Comparison of ENCODE assay signal across 16 mouse cellular contexts in genomic region chr8:22264787-22265186, GRCm38 (mm10). TPM values are rescaled to one million over a fixed set of nuclear protein-coding genes. Genes with fewer than 3 reads are reported as not detected.
A peak's percentile ranks its signal among the peaks of the same experiment; 100 is the strongest.
DNase-seq lines count a peak whose midpoint lies in the region; ATAC-seq and TF ChIP-seq lines count a peak whose summit lies in the region.
"Had no signal": no experiment of that assay in that cellular context is flagged by ENCODE, and none has a peak within 500 bp of the region (broad histone marks: within the 10 kb centered on the region; RNA-seq: fewer than 3 reads in every experiment).

No protein-coding gene starts in this region.

- no peak overlapping the region for H3K4me2 ChIP-seq in limb, embryonic 13.5 days (replicated peaks)
- H3K4me2 ChIP-seq in lung, postnatal 0 days (replicated peaks; ENCODE audit: low read depth, low read length), result no peak overlapping the region
- no peak overlapping the region for H3K4me2 ChIP-seq in hindbrain, embryonic 13.5 days
- H3K4me2 ChIP-seq: forebrain, embryonic 13.5 days had no signal

- H3K27ac ChIP-seq in limb, embryonic 13.5 days, result peak overlapping the region; percentile 52; the same call in 1 of the 2 replicates
- no peak overlapping the region for H3K27ac ChIP-seq in limb, embryonic 10.5 days
- H3K27ac ChIP-seq in embryonic fibroblast, embryonic 13.5 days (ENCODE audit: insufficient read depth, low read length), result peak overlapping the region; percentile 73
- H3K27ac ChIP-seq in lung, postnatal 0 days (ENCODE audit: low read length), result no peak overlapping the region
- H3K27ac ChIP-seq in hindbrain, embryonic 13.5 days, result no peak overlapping the region
- H3K27ac ChIP-seq: forebrain, embryonic 13.5 days; liver, embryonic 14.5 days had no signal

- H3K9me3 ChIP-seq in limb, embryonic 13.5 days, result no peaks in the 10 kb centered on the region
- no peaks in the 10 kb centered on the region for H3K9me3 ChIP-seq in limb, embryonic 10.5 days (replicated peaks)
- H3K9me3 ChIP-seq in lung, postnatal 0 days (ENCODE audit: low read length), result no peaks in the 10 kb centered on the region
- no peaks in the 10 kb centered on the region for H3K9me3 ChIP-seq in hindbrain, embryonic 13.5 days
- H3K9me3 ChIP-seq: forebrain, embryonic 13.5 days had no signal

- peak; percentile 75; the same call in 1 of the 2 replicates for ATAC-seq in limb, embryonic 13.5 days (ENCODE audit: low FRiP score, low read depth)
- ATAC-seq in lung, postnatal 0 days, result no peak
- ATAC-seq in hindbrain, embryonic 13.5 days (ENCODE audit: low FRiP score), result no peak
- ATAC-seq: forebrain, embryonic 13.5 days had no signal

- DNase-seq in cerebellum, postnatal 14 days, result peak; percentile 3 to 7
- DNase-seq in cerebellum, adult 11 months, result no peak
- no peak for DNase-seq in limb, embryonic 10.5 days (ENCODE audit: low spot score)
- DNase-seq in lung, postnatal 0 days (ENCODE audit: low spot score), result peak; percentile 25
- DNase-seq in retina, embryonic 14.5 days (ENCODE audit: low spot score), result no peak
- DNase-seq: cerebellum, adult 18-20 months; heart, adult 18-20 months; thymus, adult 18-20 months had no signal

- TF ChIP-seq POLR2A in embryonic fibroblast, embryonic 13.5 days (IDR thresholded peaks at IDR 0.05; ENCODE audit: low read depth, low read length), result no peak

- H3K4me3 ChIP-seq in limb, embryonic 13.5 days, result no peak overlapping the region
- H3K4me3 ChIP-seq in limb, embryonic 10.5 days, result no peak overlapping the region
- H3K4me3 ChIP-seq in embryonic fibroblast, embryonic 13.5 days (ENCODE audit: insufficient read depth, low read length), result no peak overlapping the region
- H3K4me3 ChIP-seq in lung, postnatal 0 days (ENCODE audit: low read depth, low read length), result no peak overlapping the region
- H3K4me3 ChIP-seq in hindbrain, embryonic 13.5 days, result no peak overlapping the region
- H3K4me3 ChIP-seq: forebrain, embryonic 13.5 days had no signal

- no peak for TF ChIP-seq CTCF in embryonic fibroblast, embryonic 13.5 days (IDR thresholded peaks at IDR 0.05; ENCODE audit: borderline replicate concordance, insufficient read depth, low read length)
- TF ChIP-seq CTCF in lung, postnatal 0 days (IDR thresholded peaks at IDR 0.05), result no peak

- TF ChIP-seq EP300 in lung, postnatal 0 days (IDR thresholded peaks at IDR 0.05), result no peak

- 59% methylated on average over 6 of the region's 6 CpGs for WGBS in limb, embryonic 13.5 days
- 92% methylated on average over 6 of the region's 6 CpGs for WGBS in limb, embryonic 10.5 days
- WGBS in lung, postnatal 0 days, result 71% methylated on average over 6 of the region's 6 CpGs
- WGBS in hindbrain, embryonic 13.5 days, result 93% methylated on average over 6 of the region's 6 CpGs

- no peaks in the 10 kb centered on the region for H3K36me3 ChIP-seq in limb, embryonic 13.5 days
- no peaks in the 10 kb centered on the region for H3K36me3 ChIP-seq in limb, embryonic 10.5 days
- H3K36me3 ChIP-seq in lung, postnatal 0 days (ENCODE audit: insufficient read depth, low read length), result no peaks in the 10 kb centered on the region
- no peaks in the 10 kb centered on the region for H3K36me3 ChIP-seq in hindbrain, embryonic 13.5 days

- H3K4me1 ChIP-seq in limb, embryonic 13.5 days, result peaks cover 6% of the 10 kb centered on the region; the same call in 1 of the 2 replicates
- no peaks in the 10 kb centered on the region for H3K4me1 ChIP-seq in limb, embryonic 10.5 days
- H3K4me1 ChIP-seq in embryonic fibroblast, embryonic 13.5 days (ENCODE audit: control insufficient read depth, insufficient read depth, low read length), result 0 out of 2 replicates have a peak, but pooled peaks cover 3% of the 10 kb centered on the region
- no peaks in the 10 kb centered on the region for H3K4me1 ChIP-seq in lung, postnatal 0 days (ENCODE audit: insufficient read depth, low read depth, low read length)
- H3K4me1 ChIP-seq in hindbrain, embryonic 13.5 days (replicated peaks), result 0 out of 2 replicates have a peak, but pooled peaks cover 3% of the 10 kb centered on the region
- H3K4me1 ChIP-seq: forebrain, embryonic 13.5 days had no signal

- no peaks in the 10 kb centered on the region for H3K27me3 ChIP-seq in limb, embryonic 13.5 days
- no peaks in the 10 kb centered on the region for H3K27me3 ChIP-seq in limb, embryonic 10.5 days (ENCODE audit: low read depth, poor library complexity, severe bottlenecking)
- H3K27me3 ChIP-seq in lung, postnatal 0 days (replicated peaks; ENCODE audit: insufficient read depth, low read length), result no peaks in the 10 kb centered on the region
- no peaks in the 10 kb centered on the region for H3K27me3 ChIP-seq in hindbrain, embryonic 13.5 days
- H3K27me3 ChIP-seq: forebrain, embryonic 13.5 days had no signal

- no peak overlapping the region for H3K9ac ChIP-seq in limb, embryonic 13.5 days
- H3K9ac ChIP-seq in lung, postnatal 0 days (replicated peaks; ENCODE audit: low read depth), result no peak overlapping the region
- no peak overlapping the region for H3K9ac ChIP-seq in hindbrain, embryonic 13.5 days
- H3K9ac ChIP-seq: forebrain, embryonic 13.5 days; liver, embryonic 14.5 days had no signal

RNA-seq across cellular contexts. Expression of gene Tpte, which starts 18.5 kb away (rescaled TPM):
- not detected in 2 replicates for polyA plus RNA-seq in limb, embryonic 13.5 days (2015; fragmentation: Nextera tagmentation; extraction: Ambion mirVana)
- polyA plus RNA-seq in limb, embryonic 10.5 days (2016; fragmentation: Nextera tagmentation; extraction: Ambion mirVana), result not detected in 2 replicates
- polyA plus RNA-seq in embryonic fibroblast, embryonic 13.5 days (2011; ENCODE audit: insufficient read length, low read depth, missing spikeins), result not detected in 2 replicates
- not detected in 2 replicates for polyA plus RNA-seq in lung, postnatal 0 days (2015; fragmentation: Nextera tagmentation; extraction: Ambion mirVana)
- not detected in 2 replicates for polyA plus RNA-seq in hindbrain, embryonic 13.5 days (2015; fragmentation: Nextera tagmentation; extraction: Ambion mirVana)
- polyA plus RNA-seq: C2C12; embryonic facial prominence, embryonic 11.5 days; forebrain, embryonic 13.5 days; liver, embryonic 14.5 days; spleen, adult 2 months had no signal

RNA-seq across cellular contexts. Expression of gene Thsd1, which starts 37.7 kb away (rescaled TPM):
- polyA plus RNA-seq in limb, embryonic 13.5 days (2015; fragmentation: Nextera tagmentation; extraction: Ambion mirVana), result 9.7 and 12.1 TPM in 2 replicates
- 11.1 and 11.4 TPM in 2 replicates for polyA plus RNA-seq in limb, embryonic 10.5 days (2016; fragmentation: Nextera tagmentation; extraction: Ambion mirVana)
- 1.3 and 1.6 TPM in 2 replicates for polyA plus RNA-seq in embryonic fibroblast, embryonic 13.5 days (2011; ENCODE audit: insufficient read length, low read depth, missing spikeins)
- polyA plus RNA-seq in lung, postnatal 0 days (2015; fragmentation: Nextera tagmentation; extraction: Ambion mirVana), result 32.0 and 33.3 TPM in 2 replicates
- 8.3 and 8.5 TPM in 2 replicates for polyA plus RNA-seq in hindbrain, embryonic 13.5 days (2015; fragmentation: Nextera tagmentation; extraction: Ambion mirVana)

Comparison
In these comparisons a context has a peak if more than half of its experiments do, and no peak if none do; other contexts are left out.
1. DNase-seq: peak in cerebellum, postnatal 14 days (2 of 2) and lung, postnatal 0 days (single experiment); none in cerebellum, adult 11 months (single experiment), limb, embryonic 10.5 days (single experiment) and retina, embryonic 14.5 days (single experiment).
2. H3K27ac ChIP-seq: peak in limb, embryonic 13.5 days (single experiment) and embryonic fibroblast, embryonic 13.5 days (single experiment); none in limb, embryonic 10.5 days (single experiment), lung, postnatal 0 days (single experiment) and hindbrain, embryonic 13.5 days (single experiment).